Mouse (Mus musculus): Measurements from ENCODE around the gene S100pbp. TPM values are rescaled to one million over a fixed set of nuclear protein-coding genes. Genes with fewer than 3 reads are reported as not detected.
"Not testable (repeated sequence)": the region's sequence is repeated elsewhere in the genome, so short reads cannot be mapped to it uniquely, and the experiment has no call there.

The S100pbp gene
- polyA plus RNA-seq, 1 experiment from 2014 or later: 7.3 TPM

GRCm38 (mm10) chr4:129221097-129222010 is 31.8 kb upstream of the S100pbp start:
- no peaks in the 10 kb centered on the region for H3K9me3 ChIP-seq (ENCODE audit: low read length)
- H3K27ac ChIP-seq (ENCODE audit: low read length): no peak overlapping the region
- WGBS: 72% methylated on average over 23 of the region's 23 CpGs
- no peak for TF ChIP-seq EP300 (IDR thresholded peaks at IDR 0.05)
- no peak for TF ChIP-seq CTCF (IDR thresholded peaks at IDR 0.05)
- H3K27me3 ChIP-seq (replicated peaks; ENCODE audit: insufficient read depth, low read length): no peaks in the 10 kb centered on the region
- H3K4me3 ChIP-seq (ENCODE audit: low read depth, low read length): no peak overlapping the region
- DNase-seq (ENCODE audit: low spot score) (no peak), ATAC-seq (no peak)
- no peak overlapping the region for H3K4me2 ChIP-seq (replicated peaks; ENCODE audit: low read depth, low read length)
- H3K4me1 ChIP-seq (ENCODE audit: insufficient read depth, low read depth, low read length): no peaks in the 10 kb centered on the region
- H3K36me3 ChIP-seq (ENCODE audit: insufficient read depth, low read length): peaks cover 26% of the 10 kb centered on the region
- H3K9ac ChIP-seq (replicated peaks; ENCODE audit: low read depth): no peak overlapping the region

GRCm38 (mm10) chr4:129220376-129221089 is 31.0 kb upstream of the S100pbp start:
- WGBS: 48% methylated on average over 7 of the region's 7 CpGs
- peaks cover 33% of the 10 kb centered on the region for H3K36me3 ChIP-seq (ENCODE audit: insufficient read depth, low read length)
- H3K4me2 ChIP-seq (replicated peaks; ENCODE audit: low read depth, low read length): no peak overlapping the region
- H3K27me3 ChIP-seq (replicated peaks; ENCODE audit: insufficient read depth, low read length): no peaks in the 10 kb centered on the region
- no peak overlapping the region for H3K9ac ChIP-seq (replicated peaks; ENCODE audit: low read depth)
- no peak overlapping the region for H3K4me3 ChIP-seq (ENCODE audit: low read depth, low read length)
- no peaks in the 10 kb centered on the region for H3K9me3 ChIP-seq (ENCODE audit: low read length)
- TF ChIP-seq EP300 (IDR thresholded peaks at IDR 0.05) (no peak), CTCF (IDR thresholded peaks at IDR 0.05) (no peak)
- DNase-seq (ENCODE audit: low spot score): no peak
- no peak overlapping the region for H3K27ac ChIP-seq (ENCODE audit: low read length)
- no peak for ATAC-seq
- no peaks in the 10 kb centered on the region for H3K4me1 ChIP-seq (ENCODE audit: insufficient read depth, low read depth, low read length)

- peaks cover 39% of the 10 kb centered on the region for H3K36me3 ChIP-seq (ENCODE audit: insufficient read depth, low read length)
- no peak overlapping the region for H3K4me3 ChIP-seq (ENCODE audit: low read depth, low read length)
- H3K9me3 ChIP-seq (ENCODE audit: low read length): no peaks in the 10 kb centered on the region
- TF ChIP-seq EP300 (IDR thresholded peaks at IDR 0.05) (no peak), CTCF (IDR thresholded peaks at IDR 0.05) (no peak)
- DNase-seq (ENCODE audit: low spot score) (no peak), ATAC-seq (no peak)
- H3K9ac ChIP-seq (replicated peaks; ENCODE audit: low read depth): no peak overlapping the region
- no peak overlapping the region for H3K4me2 ChIP-seq (replicated peaks; ENCODE audit: low read depth, low read length)
- WGBS: 86% methylated on average over 10 of the region's 10 CpGs
- no peak overlapping the region for H3K27ac ChIP-seq (ENCODE audit: low read length)
- H3K4me1 ChIP-seq (ENCODE audit: insufficient read depth, low read depth, low read length): no peaks in the 10 kb centered on the region
- no peaks in the 10 kb centered on the region for H3K27me3 ChIP-seq (replicated peaks; ENCODE audit: insufficient read depth, low read length)
Measured at GRCm38 (mm10) chr4:129219198-129219597, 29.7 kb upstream of the S100pbp start.

GRCm38 (mm10) chr4:129218569-129219175 is 29.1 kb upstream of the S100pbp start:
- TF ChIP-seq EP300 (IDR thresholded peaks at IDR 0.05) (no peak), CTCF (IDR thresholded peaks at IDR 0.05) (no peak)
- ATAC-seq: no peak
- H3K4me1 ChIP-seq (ENCODE audit: insufficient read depth, low read depth, low read length): no peaks in the 10 kb centered on the region
- no peaks in the 10 kb centered on the region for H3K27me3 ChIP-seq (replicated peaks; ENCODE audit: insufficient read depth, low read length)
- no peak overlapping the region for H3K9ac ChIP-seq (replicated peaks; ENCODE audit: low read depth)
- WGBS: 82% methylated on average over 7 of the region's 7 CpGs
- peaks cover 39% of the 10 kb centered on the region for H3K36me3 ChIP-seq (ENCODE audit: insufficient read depth, low read length)
- no peak overlapping the region for H3K4me3 ChIP-seq (ENCODE audit: low read depth, low read length)
- no peaks in the 10 kb centered on the region for H3K9me3 ChIP-seq (ENCODE audit: low read length)
- no peak for DNase-seq (ENCODE audit: low spot score)
- H3K27ac ChIP-seq (ENCODE audit: low read length): no peak overlapping the region
- no peak overlapping the region for H3K4me2 ChIP-seq (replicated peaks; ENCODE audit: low read depth, low read length)

GRCm38 (mm10) chr4:129212486-129212885 is 23.0 kb upstream of the S100pbp start:
- H3K27me3 ChIP-seq (replicated peaks; ENCODE audit: insufficient read depth, low read length); H3K4me1 ChIP-seq (ENCODE audit: insufficient read depth, low read depth, low read length); H3K9me3 ChIP-seq (ENCODE audit: low read length); H3K27ac ChIP-seq (ENCODE audit: low read length); H3K4me3 ChIP-seq (ENCODE audit: low read depth, low read length); H3K9ac ChIP-seq (replicated peaks; ENCODE audit: low read depth); H3K4me2 ChIP-seq (replicated peaks; ENCODE audit: low read depth, low read length); DNase-seq (ENCODE audit: low spot score); ATAC-seq: not testable (repeated sequence)
- peaks cover 43% of the 10 kb centered on the region for H3K36me3 ChIP-seq (ENCODE audit: insufficient read depth, low read length)
- peak; percentile 58 for TF ChIP-seq CTCF (IDR thresholded peaks at IDR 0.05)
- 66% methylated on average over 3 of the region's 3 CpGs for WGBS

- H3K9me3 ChIP-seq (ENCODE audit: low read length): no peaks in the 10 kb centered on the region
- no peaks in the 10 kb centered on the region for H3K4me1 ChIP-seq (ENCODE audit: insufficient read depth, low read depth, low read length)
- 71% methylated on average over 4 of the region's 4 CpGs for WGBS
- H3K27me3 ChIP-seq (replicated peaks; ENCODE audit: insufficient read depth, low read length): no peaks in the 10 kb centered on the region
- peaks cover 41% of the 10 kb centered on the region for H3K36me3 ChIP-seq (ENCODE audit: insufficient read depth, low read length)
- DNase-seq (ENCODE audit: low spot score): no peak
- no peak; the same call in 1 of the 2 replicates for ATAC-seq
- no peak overlapping the region for H3K9ac ChIP-seq (replicated peaks; ENCODE audit: low read depth)
- no peak overlapping the region for H3K4me3 ChIP-seq (ENCODE audit: low read depth, low read length)
- H3K27ac ChIP-seq (ENCODE audit: low read length): no peak overlapping the region
- H3K4me2 ChIP-seq (replicated peaks; ENCODE audit: low read depth, low read length): no peak overlapping the region
- TF ChIP-seq CTCF (IDR thresholded peaks at IDR 0.05) (no peak), EP300 (IDR thresholded peaks at IDR 0.05) (no peak)
Measured at GRCm38 (mm10) chr4:129211461-129211860, 21.9 kb upstream of the S100pbp start.

Measured in lung, postnatal 0 days (tissue).